Mouse (Mus musculus) retina, postnatal 1 day (tissue): ENCODE measurements around the gene F13a1.

Source experiments
- DNase-seq: peaks from one replicate; pipeline ENCODE4 v3.0.0-alpha.2; 2012

The F13a1 gene

GRCm38 (mm10) chr13:37050126-37050525 is at the start of gene F13a1:
F13a1 (minus strand) TSS chr13:37050244.
- DNase-seq, result no peak

GRCm38 (mm10) chr13:37091620-37092019 is 41.6 kb upstream of the F13a1 start:
- no peak for DNase-seq

DNA sequence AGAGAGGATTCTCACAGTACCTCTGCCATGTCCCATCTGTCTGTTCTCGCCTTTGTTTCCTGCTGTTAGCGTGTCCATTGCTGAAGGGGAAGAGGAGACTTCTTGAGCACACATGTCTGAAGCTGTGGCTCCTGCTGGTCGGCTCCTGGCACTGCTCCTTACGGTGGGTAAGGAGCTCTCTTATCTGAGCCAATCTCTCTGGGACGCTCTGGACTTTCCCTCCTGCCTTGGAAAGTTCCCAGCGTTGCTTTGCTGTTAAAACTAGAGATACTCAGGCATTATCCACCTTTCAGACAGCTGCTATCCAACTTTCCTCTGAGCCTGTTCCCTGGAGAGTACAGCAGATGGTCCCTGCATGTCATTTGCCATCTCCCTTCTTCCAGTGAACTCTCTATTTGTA is 39.1 kb upstream of the F13a1 start:
- peak; percentile 12 for DNase-seq

DNA sequence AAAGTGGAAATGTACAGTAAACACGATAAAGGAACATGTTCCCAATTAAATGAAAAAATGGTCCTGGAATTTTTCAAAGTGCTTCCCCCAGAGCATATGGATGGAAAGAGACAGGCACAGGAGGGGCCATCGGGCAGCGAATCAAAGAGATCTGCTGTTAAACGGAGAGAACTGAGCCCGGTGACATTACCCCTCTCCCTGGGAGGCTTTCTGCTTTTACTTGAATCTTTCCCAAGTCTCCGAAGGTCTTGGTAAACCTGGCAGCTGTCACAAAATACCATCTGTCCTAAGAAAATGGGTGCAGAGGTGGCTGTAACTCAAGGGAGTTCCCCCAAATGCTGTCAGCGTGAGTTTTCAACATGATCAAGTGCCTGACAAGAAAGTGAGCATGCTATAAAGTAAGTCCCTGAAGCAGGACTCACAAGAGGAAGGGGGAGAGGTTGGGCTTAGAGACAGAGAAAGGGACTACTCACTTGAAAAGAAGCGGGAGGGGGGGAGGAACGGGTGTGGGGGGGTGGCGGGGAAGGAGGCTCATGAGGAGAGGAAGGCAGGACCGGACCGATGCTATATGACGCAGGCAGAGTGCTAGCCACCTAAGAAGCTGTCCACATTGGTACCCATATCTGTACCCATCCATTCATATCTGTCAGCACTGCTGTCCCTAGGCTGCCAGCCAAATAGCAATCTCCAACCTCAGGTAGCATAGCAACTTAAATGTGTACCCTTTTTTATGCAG is 31.6 kb upstream of the F13a1 start:
- DNase-seq, result no peak

- DNase-seq, result no peak
Observed at GRCm38 (mm10) chr13:37071390-37071789, 21.3 kb upstream of the F13a1 start.

DNA sequence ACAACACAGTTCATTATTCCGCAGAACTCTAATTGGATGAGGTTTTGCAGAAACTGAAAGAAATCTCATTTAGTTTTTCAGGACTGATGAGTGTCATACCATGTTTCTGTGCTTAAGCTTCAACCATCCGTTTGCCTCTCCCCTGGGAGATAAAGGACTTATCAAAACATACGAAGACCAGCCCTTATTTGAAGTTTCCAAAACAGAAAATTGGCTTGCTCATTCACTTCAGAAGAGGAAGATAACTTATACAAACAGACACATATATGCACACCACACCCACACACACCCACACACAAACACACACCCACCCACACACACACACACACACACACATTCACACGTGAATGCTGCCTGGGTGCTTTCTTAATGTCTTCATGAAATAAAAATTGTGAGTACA is 20.8 kb upstream of the F13a1 start:
- DNase-seq, result no peak

- DNase-seq, result peak; percentile 36
Observed at GRCm38 (mm10) chr13:37060810-37061209, 10.8 kb upstream of the F13a1 start.

DNA sequence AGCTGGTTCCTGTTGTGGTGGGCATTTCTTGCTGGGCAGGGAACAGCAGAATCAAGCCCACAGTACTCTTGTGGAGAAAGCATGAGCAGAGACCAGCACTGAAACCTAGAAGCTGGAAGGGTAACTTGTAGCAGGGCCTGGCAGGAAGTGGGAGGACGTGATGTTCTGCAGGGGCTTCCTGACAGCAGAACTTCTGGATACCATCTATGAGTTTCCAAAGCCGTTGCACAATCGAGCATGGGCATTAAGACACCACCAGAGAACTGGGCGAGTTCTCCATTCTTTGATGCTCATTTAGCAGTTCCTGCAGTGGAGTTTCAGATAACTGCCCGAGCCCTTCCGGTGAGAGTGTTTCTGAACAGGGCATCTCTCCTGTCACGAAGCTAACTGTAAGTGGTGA is 6.6 kb upstream of the F13a1 start:
- DNase-seq, result no peak

DNA sequence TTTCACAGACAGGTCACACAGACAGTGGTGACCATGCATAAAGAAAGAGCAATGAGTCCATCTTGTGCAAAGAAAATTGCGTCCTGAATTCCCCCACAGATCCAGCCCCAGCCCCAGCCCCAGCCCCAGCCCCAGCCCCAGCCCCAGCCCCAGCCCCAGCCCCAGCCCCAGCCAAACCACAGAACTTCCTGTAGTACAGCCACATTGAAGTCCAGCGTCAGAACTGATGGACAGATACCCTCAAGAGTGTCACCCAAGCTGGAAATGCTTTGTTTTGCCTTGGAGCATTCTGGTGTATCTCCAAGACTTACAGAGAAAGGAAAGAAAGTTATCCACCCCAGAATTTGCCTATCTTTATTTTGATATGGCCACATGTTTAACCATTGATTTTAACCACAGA is 413 bp downstream of the F13a1 start:
- no peak for DNase-seq

- DNase-seq, result no peak
Observed at GRCm38 (mm10) chr13:37049018-37049417, 1.0 kb downstream of the F13a1 start.

DNA sequence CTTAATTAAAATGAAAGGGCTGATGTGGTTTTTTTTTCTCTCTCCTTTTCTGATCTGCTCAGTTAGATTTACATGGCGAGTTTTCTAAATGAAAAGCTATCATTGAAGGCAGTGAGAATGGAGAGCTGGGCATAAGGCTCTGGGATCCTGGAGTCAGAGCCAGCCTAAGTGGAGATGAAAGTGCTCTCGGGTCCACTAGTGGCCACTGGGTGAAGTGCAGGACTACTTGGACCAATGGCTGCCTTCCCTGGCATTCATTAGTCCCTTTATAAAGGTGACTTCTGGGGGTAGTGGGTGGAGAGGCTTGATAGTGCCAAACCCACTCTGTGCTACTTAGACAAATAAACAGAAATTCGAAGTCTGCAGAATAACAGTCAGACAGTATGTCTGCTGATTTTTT is 5.0 kb downstream of the F13a1 start:
- DNase-seq, result peak; percentile 18

DNA sequence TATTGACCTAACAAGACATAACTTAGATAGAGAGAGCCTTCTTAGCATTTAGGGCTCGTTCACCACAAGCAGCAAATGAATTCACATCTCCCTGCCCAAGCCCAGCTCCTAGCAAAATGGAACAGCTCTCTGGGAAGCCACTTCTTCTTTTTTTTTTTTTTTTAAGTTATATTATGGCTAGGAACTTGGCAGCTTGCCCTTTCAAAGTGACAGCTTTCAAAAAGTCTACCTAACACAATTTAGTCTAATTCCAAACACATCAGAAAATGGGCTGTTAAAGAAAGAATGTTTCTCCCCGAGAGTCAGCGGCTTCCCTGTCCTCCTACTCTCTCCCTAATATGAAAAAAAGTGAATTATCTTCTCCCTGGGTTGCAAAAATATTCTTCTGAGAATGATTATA is 15.3 kb downstream of the F13a1 start:
- DNase-seq, result no peak

GRCm38 (mm10) chr13:37025996-37026579 is 24.0 kb downstream of the F13a1 start:
- no peak for DNase-seq

DNA sequence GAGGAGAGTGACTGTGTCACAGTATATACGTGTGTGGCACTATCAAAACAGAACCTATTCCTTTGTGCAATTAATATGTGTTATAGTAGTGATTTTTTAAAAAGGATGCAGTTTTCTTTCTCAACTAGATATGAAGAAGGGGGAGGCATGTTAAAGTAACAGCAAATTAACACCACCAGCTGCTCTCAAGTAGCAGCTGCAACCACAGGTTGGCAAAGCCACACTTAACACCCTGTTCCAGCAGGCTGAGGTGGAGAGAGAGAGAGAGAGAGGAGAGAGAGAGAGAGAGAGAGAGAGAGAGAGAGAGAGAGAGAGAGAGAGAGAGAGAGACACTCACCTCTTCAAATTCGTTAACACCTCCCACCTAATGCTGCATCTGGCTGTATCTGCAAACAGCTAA is 28.5 kb downstream of the F13a1 start:
- DNase-seq, result no peak

GRCm38 (mm10) chr13:37010771-37011170 is 39.3 kb downstream of the F13a1 start:
- no peak for DNase-seq

GRCm38 (mm10) chr13:37006224-37006623 is 43.8 kb downstream of the F13a1 start:
- no peak for DNase-seq

- no peak for DNase-seq
Observed at GRCm38 (mm10) chr13:36999210-36999705, 50.8 kb downstream of the F13a1 start.

DNA sequence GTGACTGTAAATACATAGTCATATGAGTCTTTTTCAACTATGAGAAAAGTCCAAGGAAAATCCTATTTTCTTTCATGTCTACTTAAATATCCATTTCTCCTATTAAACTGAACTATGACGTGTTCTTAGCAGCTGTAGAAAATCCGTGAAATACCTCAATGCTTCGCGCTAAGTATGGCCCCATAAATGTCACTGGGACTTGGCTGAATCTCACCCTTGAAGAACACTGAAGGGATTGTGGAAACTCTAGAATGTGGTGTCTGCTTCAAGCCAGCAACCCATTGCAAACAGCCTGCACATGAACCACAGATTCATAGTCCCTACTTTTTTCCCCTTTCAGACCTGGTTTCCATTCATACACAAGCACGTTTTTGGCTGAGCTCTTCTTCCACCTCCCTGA is 56.5 kb downstream of the F13a1 start:
- DNase-seq, result no peak

- DNase-seq, result no peak
Observed at GRCm38 (mm10) chr13:36988392-36988791, 61.7 kb downstream of the F13a1 start.

DNA sequence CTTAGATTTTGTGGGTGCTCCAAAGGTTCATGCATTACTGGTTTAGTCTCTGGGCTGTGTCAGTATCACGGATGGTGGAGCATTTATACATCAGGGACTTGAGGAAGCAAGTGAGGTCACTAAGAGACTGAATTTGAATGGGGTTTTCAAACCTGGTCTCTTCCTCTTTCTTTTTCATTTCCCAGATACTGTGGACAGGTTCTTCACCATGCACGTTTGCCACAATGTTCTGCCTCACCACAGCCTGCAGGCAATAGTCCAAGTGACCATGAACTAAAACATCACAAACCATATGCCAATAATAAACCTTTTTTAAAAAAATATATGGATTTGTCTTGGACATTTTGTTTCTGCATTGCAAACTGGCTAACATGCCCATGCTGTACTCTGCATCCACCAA is 77.0 kb downstream of the F13a1 start:
- no peak for DNase-seq

GRCm38 (mm10) chr13:36972226-36972625 is 77.8 kb downstream of the F13a1 start:
- DNase-seq, result no peak

GRCm38 (mm10) chr13:36962926-36963325 is 87.1 kb downstream of the F13a1 start:
- DNase-seq, result no peak

DNA sequence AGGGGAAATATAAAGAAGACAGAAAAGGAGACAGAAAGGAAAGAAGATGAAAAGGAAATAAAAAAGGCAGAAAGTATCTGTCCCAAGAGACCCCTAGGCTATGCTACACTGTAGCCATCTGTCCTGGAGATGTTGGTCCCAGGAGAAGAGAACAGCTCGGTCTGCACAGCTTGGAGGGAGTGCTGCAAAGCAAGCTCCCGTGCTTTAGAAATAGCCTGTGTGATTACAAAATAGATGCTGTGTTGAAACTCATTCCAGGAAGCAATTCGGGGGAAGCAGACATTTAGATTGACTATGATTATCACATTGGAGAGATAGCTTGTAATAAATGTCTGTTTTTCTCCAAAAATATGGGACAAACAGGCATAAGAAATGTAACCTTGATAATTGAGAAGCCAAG is 91.0 kb downstream of the F13a1 start:
- DNase-seq, result no peak

DNA sequence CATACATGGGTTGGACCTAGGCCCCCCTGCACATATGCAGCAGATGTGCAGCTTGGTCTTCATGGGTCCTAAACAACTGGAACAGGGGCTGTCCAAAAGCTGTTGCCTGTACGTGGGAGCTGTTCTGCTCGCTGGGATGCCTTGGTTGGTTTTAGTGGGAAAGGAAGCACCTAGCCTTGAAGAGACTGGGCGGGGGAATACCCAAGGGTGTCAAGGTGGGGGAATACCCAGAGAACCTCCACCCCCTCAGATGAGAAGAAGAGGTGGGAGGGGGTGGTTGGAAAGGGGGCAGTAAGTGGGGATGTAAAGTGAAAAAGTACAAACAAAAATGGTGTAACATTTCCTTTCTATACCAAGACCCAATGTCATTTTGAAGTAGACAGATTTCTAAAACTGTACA is 95.1 kb downstream of the F13a1 start:
- no peak for DNase-seq

- no peak for DNase-seq
Observed at GRCm38 (mm10) chr13:36953676-36954075, 96.4 kb downstream of the F13a1 start.
